Mouse (Mus musculus) cerebellum, adult 8-10 months (tissue): ENCODE measurements at regions not wholly inside any gene's neighbourhood (a gene's known extent, or its start where the extent isn't known, plus 50 kb on each side); places are given as distances from the start of the nearest gene placed in this dataset.

ENCODE experiments used
- DNase-seq: peaks from one replicate; pipeline ENCODE4 v3.0.0; 2022

DNA sequence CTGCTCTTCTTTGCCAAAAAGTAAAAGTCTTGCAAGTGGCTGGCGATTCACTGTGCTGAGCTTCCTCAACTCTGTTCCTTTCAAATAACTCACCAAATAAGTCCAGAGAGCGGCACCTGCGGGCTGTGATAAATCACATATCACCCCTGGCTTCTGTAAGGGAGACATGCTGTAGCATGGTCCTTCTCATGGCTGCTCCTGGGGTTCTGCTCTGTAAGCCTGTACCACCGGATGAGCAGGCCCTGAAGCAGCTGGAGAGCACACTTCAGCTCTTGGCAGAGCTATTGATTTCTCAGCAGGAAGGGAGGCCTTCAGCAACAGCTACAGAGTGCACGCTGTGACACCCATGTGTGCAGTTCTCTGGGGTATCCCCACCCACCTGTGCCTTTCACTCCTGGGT is 101.5 kb upstream of the Ufm1 start:
- no peak for DNase-seq

DNA sequence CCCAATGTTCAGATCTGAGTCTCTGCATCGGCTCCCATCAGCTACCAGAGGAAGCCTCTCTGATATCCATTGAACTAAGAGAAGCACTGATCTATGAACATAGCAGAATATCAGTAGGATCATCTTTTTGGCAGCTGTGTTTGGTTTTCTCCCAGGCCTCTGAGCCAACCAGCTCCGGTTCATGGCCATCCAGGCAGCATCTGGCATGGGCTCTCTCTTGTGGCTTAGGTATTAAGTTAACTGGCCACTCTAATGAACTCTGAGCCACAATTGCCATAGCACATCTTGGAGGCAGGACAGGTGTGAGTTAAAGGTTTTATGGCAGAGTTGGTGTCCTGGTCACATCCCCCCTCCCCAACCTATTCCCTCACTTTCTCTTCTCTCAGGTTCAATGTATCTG is 90.2 kb upstream of the Ufm1 start:
- DNase-seq = no peak

DNA sequence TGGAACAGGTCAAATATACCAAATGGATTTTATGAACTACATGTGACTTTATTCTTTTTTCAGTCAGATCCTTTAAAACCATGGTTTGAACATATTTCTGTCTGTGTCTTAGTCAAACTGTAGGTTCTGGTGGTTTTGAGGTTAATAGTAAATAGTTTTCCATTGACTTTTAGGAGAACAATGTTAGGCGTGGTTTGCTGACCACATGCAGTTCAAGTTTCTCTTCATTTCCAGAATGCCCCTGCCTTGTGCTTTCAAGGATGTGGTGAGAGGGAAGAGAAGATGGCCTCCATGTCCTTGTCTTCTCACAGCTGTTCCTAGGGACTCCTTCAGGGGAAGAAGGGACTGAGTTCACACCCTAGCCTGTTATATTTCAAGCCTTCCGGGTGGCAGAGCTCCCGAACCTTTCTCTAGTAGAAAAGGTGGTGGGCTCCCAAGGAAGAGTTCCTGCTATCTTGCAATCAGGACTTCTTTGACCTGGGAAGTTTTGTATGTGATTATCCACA is 76.1 kb upstream of the Ufm1 start:
- DNase-seq = no peak

DNA sequence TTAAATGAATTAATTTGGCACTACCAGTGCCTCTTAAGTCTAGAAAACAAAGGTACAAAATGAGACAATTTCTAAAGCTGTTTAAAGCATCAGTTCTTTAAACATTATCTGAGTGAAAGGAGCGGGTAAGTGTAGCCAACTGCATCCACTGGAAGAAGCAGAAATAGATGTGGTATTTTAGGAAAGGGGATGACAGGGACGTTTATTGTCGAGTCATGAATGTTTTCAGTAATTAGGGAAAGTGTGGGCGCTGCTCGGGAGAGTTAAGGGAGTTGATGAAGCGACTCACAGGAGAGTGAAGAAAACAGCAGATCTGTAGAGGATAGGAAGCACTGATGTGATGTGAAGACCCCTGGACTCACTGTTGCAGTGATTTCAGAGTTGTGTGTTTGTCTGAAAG is 68.1 kb upstream of the Ufm1 start:
- no peak for DNase-seq

DNA sequence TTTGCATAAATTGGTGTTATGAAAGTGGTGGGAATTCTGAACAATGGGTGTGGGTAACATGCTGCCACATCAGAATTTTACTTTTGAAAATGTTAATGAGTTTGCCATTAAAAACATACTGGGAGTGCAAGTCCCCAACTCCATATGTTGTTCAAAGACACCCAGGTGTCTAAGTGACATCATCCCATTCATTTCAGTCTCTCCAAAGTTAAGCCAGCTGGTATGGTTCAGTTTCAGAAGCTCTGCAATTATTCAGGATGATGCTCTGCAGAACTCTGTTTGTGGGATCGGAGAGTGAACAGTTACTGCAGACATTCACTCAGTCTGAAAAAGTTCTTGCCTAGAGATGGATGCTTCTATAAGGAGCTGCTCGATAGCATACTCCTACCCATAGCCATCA is 56.3 kb upstream of the Ufm1 start:
- DNase-seq = no peak

DNA sequence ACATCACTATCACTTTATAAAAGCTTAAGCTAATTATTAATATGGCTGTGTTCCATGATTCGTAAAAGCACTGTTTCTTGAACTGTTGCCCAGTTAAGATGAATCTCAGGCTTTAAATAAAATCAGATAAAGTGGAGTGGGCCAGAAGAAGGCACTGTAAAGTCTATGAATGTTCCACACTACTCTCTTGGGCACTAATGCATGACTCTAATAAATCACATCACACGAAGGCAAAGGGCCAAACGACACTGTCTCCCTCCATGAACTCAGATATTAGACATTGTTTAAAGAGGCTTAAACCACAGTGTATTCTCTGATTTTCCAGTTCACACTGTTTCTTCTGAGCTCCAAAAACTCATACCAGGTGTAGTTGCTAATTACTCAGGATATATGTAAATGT is 55.9 kb upstream of the Ufm1 start:
- DNase-seq = no peak

DNA sequence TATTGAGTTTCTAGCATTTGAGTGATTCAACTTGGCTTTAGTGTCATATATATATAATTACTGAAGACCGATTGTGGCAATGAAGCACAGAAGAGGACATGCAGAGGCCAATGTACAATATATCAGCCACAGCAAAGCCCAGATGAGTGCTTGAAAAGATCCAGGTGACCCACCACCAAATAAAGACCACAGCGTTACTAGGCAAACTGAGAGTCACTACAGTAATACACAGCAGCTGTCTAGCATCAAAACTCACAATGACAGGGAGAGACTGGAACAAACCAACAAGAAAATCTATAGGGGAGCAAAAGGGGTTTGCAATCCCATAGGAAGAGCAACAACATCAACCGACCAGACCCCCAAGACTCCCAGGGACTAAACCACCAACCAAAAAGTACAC is 54.3 kb upstream of the Ufm1 start:
- DNase-seq = no peak

DNA sequence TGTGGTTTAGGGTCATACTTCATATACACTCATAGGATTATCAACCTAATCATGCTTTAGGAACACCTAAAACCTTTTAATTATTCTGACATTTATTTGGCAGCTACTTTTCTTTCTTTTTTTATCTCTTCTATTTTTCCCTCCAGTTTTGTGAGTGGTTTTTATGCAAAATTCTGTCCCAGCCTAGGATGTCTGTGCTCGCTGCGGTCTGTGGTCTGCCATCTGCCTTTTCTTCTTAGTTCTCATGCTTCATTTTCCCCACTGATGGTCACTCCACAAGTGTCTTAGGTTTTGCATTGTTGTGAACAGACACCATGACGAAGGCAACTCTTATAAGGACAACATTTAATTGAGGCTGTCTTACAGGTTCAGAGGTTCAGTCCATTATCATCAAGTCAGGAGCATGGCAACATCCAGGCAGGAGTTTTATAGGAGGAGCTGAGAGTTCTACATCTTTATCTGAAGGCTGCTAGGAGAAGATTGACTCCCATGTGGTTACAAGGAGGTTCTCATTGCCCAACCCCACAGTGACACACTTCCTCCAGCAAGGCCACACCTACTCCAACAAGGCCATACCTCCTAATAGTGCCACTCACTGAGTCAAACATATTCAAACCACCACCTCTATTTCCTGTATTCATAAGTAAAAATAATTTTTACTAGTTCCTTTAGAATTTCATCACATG is 50.5 kb upstream of the Ufm1 start:
- DNase-seq = no peak
